Mouse (Mus musculus) forebrain, embryonic 16.5 days (tissue): ENCODE measurements at regions not wholly inside any gene's neighbourhood (a gene's known extent, or its start where the extent isn't known, plus 50 kb on each side); places are given as distances from the start of the nearest gene placed in this dataset.

ENCODE experiments used
- ATAC-seq: fragments of 200-750 bp; cut with Nextera tagmentation; 2 replicates; pipeline ENCODE4 v1.8.0; 2017; ENCODE audit warnings: mild to moderate bottlenecking, moderate library complexity
- H3K27ac ChIP-seq: fragments of 300-500 bp; sonication (generic); 2 replicates; pipeline ENCODE4 v1.5.1; 2014; ENCODE audit warnings: low read length, control low read depth
- H3K27me3 ChIP-seq: fragments of 300-500 bp; sonication (generic); replicated peaks from 2 replicates; pipeline ENCODE4 v1.6.1; 2014; ENCODE audit warnings: low read length; ENCODE audit not compliant: control insufficient read depth, insufficient read depth
- H3K36me3 ChIP-seq: fragments of 300-500 bp; sonication (generic); 2 replicates; pipeline ENCODE4 v1.6.1; 2014; ENCODE audit not compliant: control insufficient read depth, insufficient read depth
- H3K4me1 ChIP-seq: fragments of 300-500 bp; sonication (generic); replicated peaks from 2 replicates; pipeline ENCODE4 v1.6.1; 2014; ENCODE audit warnings: low read length; ENCODE audit not compliant: control insufficient read depth, insufficient read depth
- H3K4me2 ChIP-seq: fragments of 300-500 bp; sonication (generic); 2 replicates; pipeline ENCODE4 v1.6.1; 2014; ENCODE audit warnings: mild to moderate bottlenecking, low read length, control low read depth
- H3K4me3 ChIP-seq: fragments of 300-500 bp; sonication (generic); replicated peaks from 2 replicates; pipeline ENCODE4 v1.5.1; 2014; ENCODE audit warnings: mild to moderate bottlenecking, low read length, control low read depth
- H3K9ac ChIP-seq: fragments of 300-500 bp; sonication (generic); replicated peaks from 2 replicates; pipeline ENCODE4 v1.6.1; 2014; ENCODE audit warnings: low read depth, low read length, control low read depth
- H3K9me3 ChIP-seq: fragments of 300-500 bp; sonication (generic); 2 replicates; pipeline ENCODE4 v1.6.1; 2016; ENCODE audit warnings: low read length; ENCODE audit not compliant: control insufficient read depth
- WGBS: fragments of 180-500 bp; shearing (Covaris S2); extraction: QIAGEN DNeasy Blood & Tissue Kit; methylation state at CpG from one replicate; pipeline ENCODE4 v1.1.7; 2014; 5-methylcytosine and 5-hydroxymethylcytosine counted together

DNA sequence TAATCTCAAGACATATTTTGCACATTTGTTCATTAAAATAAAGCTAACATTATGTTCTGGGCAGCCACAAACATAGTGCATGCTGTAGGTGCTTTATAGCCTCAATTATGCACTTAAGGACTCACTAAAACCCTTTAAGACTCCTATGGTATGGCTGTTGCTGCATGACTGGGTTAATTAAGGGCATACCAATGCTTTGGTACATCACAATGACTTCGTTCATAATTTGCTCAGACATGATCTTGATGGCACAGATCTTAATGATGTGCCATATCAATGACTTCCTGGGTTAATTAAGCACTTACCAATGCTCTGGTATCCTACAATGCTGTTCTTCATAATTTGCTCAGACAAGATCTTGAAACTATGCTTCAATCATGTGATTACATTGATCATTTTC is 415.5 kb upstream of the 4933412E24Rik start:
- Histone ChIP-seq H3K27ac (no peak overlapping the region), H3K9me3 (no peaks in the 10 kb centered on the region), H3K27me3 (no peaks in the 10 kb centered on the region), H3K4me3 (no peak overlapping the region), H3K4me1 (no peaks in the 10 kb centered on the region), H3K36me3 (no peaks in the 10 kb centered on the region), H3K9ac (no peak overlapping the region), H3K4me2 (no peak overlapping the region)
- 74% methylated on average over 1 of the region's 1 CpGs for WGBS
- ATAC-seq: no peak

- no peaks in the 10 kb centered on the region for H3K27me3 ChIP-seq
- H3K4me2 ChIP-seq: no peak overlapping the region
- H3K9ac ChIP-seq: no peak overlapping the region
- no peaks in the 10 kb centered on the region for H3K36me3 ChIP-seq
- no peaks in the 10 kb centered on the region for H3K9me3 ChIP-seq
- H3K4me3 ChIP-seq: no peak overlapping the region
- no peaks in the 10 kb centered on the region for H3K4me1 ChIP-seq
- no peak overlapping the region for H3K27ac ChIP-seq
- WGBS: 57% methylated on average over 1 of the region's 1 CpGs
- peak; percentile 75 for ATAC-seq
Observed at GRCm38 (mm10) chr15:60419081-60419480, 402.7 kb upstream of the 4933412E24Rik start.

DNA sequence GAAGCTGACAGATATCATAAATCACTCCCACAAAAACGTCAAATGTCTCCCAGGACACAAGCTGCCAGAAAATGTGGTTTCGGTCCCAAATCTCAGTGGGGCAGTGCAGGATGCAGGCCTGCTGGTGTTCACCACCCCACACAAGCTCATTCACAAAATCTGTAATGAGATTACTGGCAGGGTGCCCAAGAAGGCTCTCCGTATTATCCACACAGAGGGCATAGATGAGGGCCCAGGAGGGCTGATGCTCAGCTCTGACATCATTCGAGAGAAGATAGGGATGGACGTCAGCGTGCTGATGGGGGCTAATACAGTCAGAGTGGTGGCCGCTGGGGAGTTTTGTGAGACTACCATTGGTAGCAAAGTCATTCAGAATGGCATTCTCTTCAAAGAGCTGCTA is 375.9 kb upstream of the 4933412E24Rik start:
- H3K4me3 ChIP-seq: no peak overlapping the region
- H3K9ac ChIP-seq: no peak overlapping the region
- no peaks in the 10 kb centered on the region for H3K36me3 ChIP-seq
- H3K4me2 ChIP-seq: no peak overlapping the region
- ATAC-seq: no peak
- no peaks in the 10 kb centered on the region; the same call in 1 of the 2 replicates for H3K4me1 ChIP-seq
- H3K27ac ChIP-seq: no peak overlapping the region
- no peaks in the 10 kb centered on the region for H3K27me3 ChIP-seq
- H3K9me3 ChIP-seq: no peaks in the 10 kb centered on the region
- WGBS: 53% methylated on average over 7 of the region's 7 CpGs

GRCm38 (mm10) chr15:60390336-60390735 is 373.9 kb upstream of the 4933412E24Rik start:
- Histone ChIP-seq H3K4me2 (no peak overlapping the region), H3K27ac (no peak overlapping the region), H3K9me3 (no peaks in the 10 kb centered on the region), H3K4me1 (no peaks in the 10 kb centered on the region; the same call in 1 of the 2 replicates), H3K36me3 (no peaks in the 10 kb centered on the region), H3K9ac (no peak overlapping the region), H3K27me3 (no peaks in the 10 kb centered on the region), H3K4me3 (no peak overlapping the region)
- WGBS: 9% methylated on average over 1 of the region's 1 CpGs
- ATAC-seq: no peak

- WGBS: 60% methylated on average over 2 of the region's 2 CpGs
- ATAC-seq: peak; percentile 78
- Histone ChIP-seq H3K9me3 (no peaks in the 10 kb centered on the region), H3K4me2 (no peak overlapping the region), H3K27me3 (no peaks in the 10 kb centered on the region), H3K27ac (no peak overlapping the region), H3K36me3 (no peaks in the 10 kb centered on the region), H3K4me1 (no peaks in the 10 kb centered on the region; the same call in 1 of the 2 replicates), H3K9ac (no peak overlapping the region), H3K4me3 (no peak overlapping the region)
Observed at GRCm38 (mm10) chr15:60387962-60388361, 371.5 kb upstream of the 4933412E24Rik start.
